Mouse (Mus musculus) limb, embryonic 12.5 days (tissue): ENCODE results near the gene Slx4ip. TPM values are rescaled to one million over a fixed set of nuclear protein-coding genes. Genes with fewer than 3 reads are reported as not detected.

Source experiments
- polyA plus RNA-seq: library from polyadenylated mRNA; unstranded; fragments of >200 nt; fragmentation: Nextera tagmentation; extraction: Ambion mirVana; gene quantifications from 2 replicates; pipeline ENCODE4 v1.2.1, GENCODE M21; 2016

Slx4ip gene
- polyA plus RNA-seq, 1 experiment from 2014 or later = 9.0 TPM

Other genes starting within 250 kb of the Slx4ip start
- gene Snap25, start 177.8 kb upstream of the Slx4ip start, polyA plus RNA-seq = 0.31 and 0.47 TPM in 2 replicates
- gene AL731706.2, start 5.5 kb upstream of the Slx4ip start, polyA plus RNA-seq = 26.8 and 28.0 TPM in 2 replicates
- 26.7 and 28.2 TPM in 2 replicates for gene AL731706.1, start 171 bp downstream of the Slx4ip start, polyA plus RNA-seq
- gene Mkks, start 171 bp downstream of the Slx4ip start, polyA plus RNA-seq = 12.0 and 13.1 TPM in 2 replicates
- 23.3 and 26.5 TPM in 2 replicates for gene Jag1, start 225.4 kb downstream of the Slx4ip start, polyA plus RNA-seq